In genomic region chr11:97608933-97609332, GRCm38 (mm10) we compare ENCODE assay signal across 22 mouse cellular contexts. TPM values are rescaled to one million over a fixed set of nuclear protein-coding genes. Genes with fewer than 3 reads are reported as not detected.
"Had no signal": no experiment of that assay in that cellular context is flagged by ENCODE, and none has a peak within 500 bp of the region (broad histone marks: within the 10 kb centered on the region; RNA-seq: fewer than 3 reads in every experiment).

No protein-coding gene starts in this region.

- H3K27ac ChIP-seq: intestine, embryonic 15.5 days; kidney, embryonic 15.5 days; limb, embryonic 10.5 days; limb, embryonic 13.5 days; liver, embryonic 13.5 days; midbrain, embryonic 12.5 days; midbrain, embryonic 15.5 days; neural tube, embryonic 12.5 days; neural tube, embryonic 15.5 days; stomach, embryonic 15.5 days had no signal

- H3K4me3 ChIP-seq: intestine, embryonic 15.5 days; kidney, embryonic 15.5 days; limb, embryonic 10.5 days; limb, embryonic 13.5 days; liver, embryonic 13.5 days; midbrain, embryonic 12.5 days; midbrain, embryonic 15.5 days; neural tube, embryonic 12.5 days; neural tube, embryonic 15.5 days; stomach, embryonic 15.5 days had no signal

- DNase-seq: kidney, adult 11 months; kidney, adult 8-10 months; kidney, postnatal 10 days; kidney, postnatal 36 days; layer of hippocampus, postnatal 36 days; liver, embryonic 13.5 days; lung, adult 2 months; lung, postnatal 14 days; lung, postnatal 4 days; spleen, adult 18-20 months; thymus, postnatal 25 days had no signal

- H3K4me1 ChIP-seq: intestine, embryonic 15.5 days; limb, embryonic 10.5 days; liver, embryonic 13.5 days; midbrain, embryonic 15.5 days; neural tube, embryonic 12.5 days; neural tube, embryonic 15.5 days; stomach, embryonic 15.5 days had no signal

RNA-seq across cellular contexts. Expression of gene Srcin1, which starts 32.9 kb away (rescaled TPM):
- total RNA-seq: megakaryocyte progenitor cell, adult 5-6 weeks had no signal
- polyA plus RNA-seq: liver, embryonic 13.5 days; liver, embryonic 16.5 days had no signal
